Mouse (Mus musculus) spleen, postnatal 4 days (tissue): ENCODE data around the gene Tmem54.

Source experiments
- DNase-seq, 2 experiments: peaks; one replicate each; pipeline ENCODE4 v3.0.0; 2022; ENCODE audit warnings: low spot score in 2 of 2

The Tmem54 gene

GRCm38 (mm10) chr4:129129387-129129786 is 24.0 kb downstream of the Tmem54 start:
- DNase-seq, result no peak

- DNase-seq, result peak in 1 of 2 experiments; percentile 75
Observed at GRCm38 (mm10) chr4:129130149-129130548, 24.8 kb downstream of the Tmem54 start.

- DNase-seq, result no peak
Observed at GRCm38 (mm10) chr4:129130755-129131303, 25.5 kb downstream of the Tmem54 start.

- peak; percentile 70 to 90 for DNase-seq
Observed at GRCm38 (mm10) chr4:129134799-129135585, 29.6 kb downstream of the Tmem54 start.

- no peak for DNase-seq
Observed at GRCm38 (mm10) chr4:129135637-129136036, 30.3 kb downstream of the Tmem54 start.

- DNase-seq, result no peak
Observed at GRCm38 (mm10) chr4:129136189-129136578, 30.8 kb downstream of the Tmem54 start.

GRCm38 (mm10) chr4:129136579-129137391 is 31.4 kb downstream of the Tmem54 start, which contains the start of gene Fndc5:
TSS of gene Fndc5 (plus strand) at chr4:129136999.
- DNase-seq, result peak in 1 of 2 experiments; percentile 67

GRCm38 (mm10) chr4:129137392-129138321 is 32.3 kb downstream of the Tmem54 start:
- peak in 1 of 2 experiments; percentile 61 for DNase-seq

GRCm38 (mm10) chr4:129139642-129140041 is 34.3 kb downstream of the Tmem54 start:
- DNase-seq, result peak; percentile 63 to 74

- DNase-seq, result no peak
Observed at GRCm38 (mm10) chr4:129140808-129141207, 35.5 kb downstream of the Tmem54 start.

GRCm38 (mm10) chr4:129141560-129142438 is 36.5 kb downstream of the Tmem54 start:
- no peak for DNase-seq

GRCm38 (mm10) chr4:129142439-129143045 is 37.2 kb downstream of the Tmem54 start:
- no peak for DNase-seq

- DNase-seq, result no peak
Observed at GRCm38 (mm10) chr4:129143509-129143908, 38.2 kb downstream of the Tmem54 start.

GRCm38 (mm10) chr4:129144401-129145367 is 39.3 kb downstream of the Tmem54 start:
- no peak for DNase-seq

GRCm38 (mm10) chr4:129145411-129145810 is 40.1 kb downstream of the Tmem54 start:
- DNase-seq, result no peak

- DNase-seq, result no peak
Observed at GRCm38 (mm10) chr4:129145943-129146342, 40.6 kb downstream of the Tmem54 start.

- DNase-seq, result no peak
Observed at GRCm38 (mm10) chr4:129146392-129146791, 41.0 kb downstream of the Tmem54 start.

GRCm38 (mm10) chr4:129147552-129148103 is 42.3 kb downstream of the Tmem54 start:
- DNase-seq, result no peak
